1 mouse cellular context compared by ENCODE assay signal in the genomic region with DNA sequence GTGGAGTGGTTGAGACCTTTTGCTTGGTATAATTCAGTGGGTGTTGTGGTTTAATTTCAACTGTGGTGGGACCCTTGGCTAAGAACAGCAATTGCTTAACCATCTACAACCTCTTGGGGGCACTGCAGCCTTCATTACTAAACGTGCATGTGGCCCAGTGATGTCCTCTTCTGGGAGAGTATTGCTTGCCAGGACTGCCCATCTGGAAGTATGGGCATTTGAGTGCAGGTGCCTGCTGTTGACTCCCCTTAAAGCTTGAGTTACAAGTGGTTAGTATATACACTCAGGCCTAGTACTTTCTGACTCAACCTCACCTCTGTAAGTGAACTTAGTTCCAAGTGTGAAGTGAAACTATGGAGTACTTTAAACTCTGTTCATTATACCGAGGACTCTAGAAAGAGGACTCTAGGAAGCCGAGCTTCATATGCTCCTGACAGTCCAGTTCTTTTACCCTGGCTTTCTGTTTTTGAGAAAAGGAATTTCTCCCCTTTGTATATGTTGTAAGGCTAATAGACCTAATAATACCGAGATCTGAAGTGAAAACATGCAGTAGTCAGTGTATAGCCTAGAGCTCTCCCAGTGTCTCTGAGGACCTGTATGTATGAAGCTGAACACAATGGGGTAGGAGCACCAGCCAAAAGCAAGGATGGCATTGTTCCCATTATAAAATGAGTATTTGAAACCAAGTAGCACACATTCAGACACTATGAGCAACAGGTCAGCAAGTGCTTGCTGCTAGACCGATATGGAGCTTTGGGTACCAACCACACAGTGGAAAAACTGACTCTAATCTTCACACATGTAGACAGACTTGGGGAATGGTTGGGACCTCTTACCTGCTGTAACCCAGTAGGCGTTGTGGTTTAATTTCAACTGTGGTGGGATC.
TF ChIP-seq lines count a peak whose summit lies in the region.

No protein-coding gene starts in this region.

TF ChIP-seq in MEL, 35 proteins besides CTCF, POLR2A, EP300 and RAD21:
- TF ChIP-seq MAZ (IDR thresholded peaks at IDR 0.05; ENCODE audit: low read depth, low read length) (peak; percentile 36; the same call in 1 of the 2 replicates), SMC3 (IDR thresholded peaks at IDR 0.05; ENCODE audit: low read depth, low read length) (peak; percentile 76), ZC3H11A (IDR thresholded peaks at IDR 0.05; ENCODE audit: low read depth, low read length) (peak; percentile 80), SIN3A (IDR thresholded peaks at IDR 0.05; ENCODE audit: low read length) (peak; percentile 47; the same call in 1 of the 2 replicates), MAFK (IDR thresholded peaks at IDR 0.05; ENCODE audit: borderline replicate concordance, low read depth, low read length) (0 out of 2 replicates have a peak, but pooled peaks have one; percentile 5), JUND (IDR thresholded peaks at IDR 0.05; ENCODE audit: low read depth, low read length) (no peak), MXI1 (IDR thresholded peaks at IDR 0.05; ENCODE audit: low read depth, low read length) (peak; percentile 70), NELFE (IDR thresholded peaks at IDR 0.05; ENCODE audit: low read depth, low read length) (no peak), ZMIZ1 (IDR thresholded peaks at IDR 0.05; ENCODE audit: low read depth, low read length) (no peak; the same call in none of the 2 replicates), BHLHE40 (IDR thresholded peaks at IDR 0.05; ENCODE audit: borderline replicate concordance, low read depth, low read length) (peak; percentile 36; the same call in 1 of the 2 replicates), UBTF (IDR thresholded peaks at IDR 0.05; ENCODE audit: borderline replicate concordance, insufficient read depth, low read depth, low read length) (0 out of 2 replicates have a peak, but pooled peaks have one; percentile 62), USF1 (IDR thresholded peaks at IDR 0.05; ENCODE audit: low read depth, low read length) (peak; percentile 22; the same call in 1 of the 2 replicates), ZKSCAN1 (IDR thresholded peaks at IDR 0.05; ENCODE audit: low read depth, low read length) (0 out of 2 replicates have a peak, but pooled peaks have one; percentile 17), MYC (IDR thresholded peaks at IDR 0.05; ENCODE audit: low read depth, low read length) (peak; percentile 92), TBP (IDR thresholded peaks at IDR 0.05; ENCODE audit: low read depth, low read length) (0 out of 2 replicates have a peak, but pooled peaks have one; percentile 37), ETS1 (IDR thresholded peaks at IDR 0.05; ENCODE audit: low read depth, low read length) (0 out of 2 replicates have a peak, but pooled peaks have one; percentile 25), POLR2AphosphoS2 (IDR thresholded peaks at IDR 0.05; ENCODE audit: low read length) (peak; percentile 57), RCOR1 (IDR thresholded peaks at IDR 0.05; ENCODE audit: low read depth, low read length) (no peak)
